Mouse (Mus musculus): ENCODE results near the gene Otud1. TPM values are rescaled to one million over a fixed set of nuclear protein-coding genes. Genes with fewer than 3 reads are reported as not detected.
A peak's percentile ranks its signal among the peaks of the same experiment; 100 is the strongest.

Gene Otud1
- polyA plus RNA-seq, 1 experiment from 2014 or later = 2.2 TPM

- no peaks in the 10 kb centered on the region for H3K36me3 ChIP-seq
- H3K4me2 ChIP-seq = peak overlapping the region; percentile 89
- H3K9ac ChIP-seq = peak overlapping the region; percentile 89
- H3K4me1 ChIP-seq = peaks cover 9% of the 10 kb centered on the region; the same call in 1 of the 2 replicates
- WGBS = under 1% methylated on average over 92 of the region's 108 CpGs
- H3K4me3 ChIP-seq (replicated peaks) = peak overlapping the region; percentile 78
- peak overlapping the region; percentile 88 for H3K27ac ChIP-seq
- 0 out of 2 replicates have a peak, but pooled peaks cover 7% of the 10 kb centered on the region for H3K27me3 ChIP-seq (replicated peaks)
- ATAC-seq (ENCODE audit: insufficient read depth, low FRiP score, low read depth) = peak; percentile 79
- H3K9me3 ChIP-seq = no peaks in the 10 kb centered on the region
These were observed 483 bp downstream of the Otud1 start for GRCm38 (mm10) chr2:19657881-19658589.

- no peak overlapping the region for H3K27ac ChIP-seq
- H3K9me3 ChIP-seq = no peaks in the 10 kb centered on the region
- H3K9ac ChIP-seq = peak overlapping the region; percentile 89
- 0 out of 2 replicates have a peak, but pooled peaks cover 7% of the 10 kb centered on the region for H3K27me3 ChIP-seq (replicated peaks)
- peak overlapping the region; percentile 78 for H3K4me3 ChIP-seq (replicated peaks)
- peak overlapping the region; percentile 89 for H3K4me2 ChIP-seq
- WGBS = 2% methylated on average over 49 of the region's 49 CpGs
- peaks cover 9% of the 10 kb centered on the region; the same call in 1 of the 2 replicates for H3K4me1 ChIP-seq
- no peaks in the 10 kb centered on the region for H3K36me3 ChIP-seq
- no peak for ATAC-seq (ENCODE audit: insufficient read depth, low FRiP score, low read depth)
These were observed 1.3 kb downstream of the Otud1 start for GRCm38 (mm10) chr2:19658661-19659384.

- Histone ChIP-seq H3K27ac (no peak overlapping the region), H3K27me3 (replicated peaks) (0 out of 2 replicates have a peak, but pooled peaks cover 7% of the 10 kb centered on the region), H3K9ac (no peak overlapping the region), H3K36me3 (no peaks in the 10 kb centered on the region), H3K4me1 (peaks cover 9% of the 10 kb centered on the region; the same call in 1 of the 2 replicates), H3K4me3 (replicated peaks) (no peak overlapping the region), H3K4me2 (no peak overlapping the region), H3K9me3 (no peaks in the 10 kb centered on the region)
- ATAC-seq (ENCODE audit: insufficient read depth, low FRiP score, low read depth) = no peak
These were observed 3.3 kb downstream of the Otud1 start for GRCm38 (mm10) chr2:19660875-19661274.

- peaks cover 9% of the 10 kb centered on the region; the same call in 1 of the 2 replicates for H3K4me1 ChIP-seq
- no peaks in the 10 kb centered on the region for H3K36me3 ChIP-seq
- 70% methylated on average over 4 of the region's 4 CpGs for WGBS
- no peak overlapping the region for H3K4me2 ChIP-seq
- no peaks in the 10 kb centered on the region for H3K9me3 ChIP-seq
- no peak overlapping the region for H3K9ac ChIP-seq
- H3K27me3 ChIP-seq (replicated peaks) = 0 out of 2 replicates have a peak, but pooled peaks cover 7% of the 10 kb centered on the region
- no peak overlapping the region for H3K4me3 ChIP-seq (replicated peaks)
- no peak for ATAC-seq (ENCODE audit: insufficient read depth, low FRiP score, low read depth)
- no peak overlapping the region for H3K27ac ChIP-seq
These were observed 5.7 kb downstream of the Otud1 start for GRCm38 (mm10) chr2:19663146-19663848.

- no peak for ATAC-seq (ENCODE audit: insufficient read depth, low FRiP score, low read depth)
- Histone ChIP-seq H3K4me1 (peaks cover 3% of the 10 kb centered on the region; the same call in 1 of the 2 replicates), H3K27ac (no peak overlapping the region), H3K4me2 (no peak overlapping the region), H3K9ac (no peak overlapping the region), H3K4me3 (replicated peaks) (no peak overlapping the region), H3K36me3 (no peaks in the 10 kb centered on the region), H3K27me3 (replicated peaks) (0 out of 2 replicates have a peak, but pooled peaks cover 3% of the 10 kb centered on the region), H3K9me3 (no peaks in the 10 kb centered on the region)
- WGBS = 63% methylated on average over 6 of the region's 6 CpGs
These were observed 6.6 kb downstream of the Otud1 start for GRCm38 (mm10) chr2:19664147-19664546.

- 44% methylated on average over 7 of the region's 7 CpGs for WGBS
- no peaks in the 10 kb centered on the region for H3K4me1 ChIP-seq
- ATAC-seq (ENCODE audit: insufficient read depth, low FRiP score, low read depth) = no peak
- no peaks in the 10 kb centered on the region for H3K36me3 ChIP-seq
- no peaks in the 10 kb centered on the region for H3K9me3 ChIP-seq
- H3K4me3 ChIP-seq (replicated peaks) = no peak overlapping the region
- no peak overlapping the region for H3K27ac ChIP-seq
- H3K4me2 ChIP-seq = no peak overlapping the region
- H3K9ac ChIP-seq = no peak overlapping the region
- no peaks in the 10 kb centered on the region for H3K27me3 ChIP-seq (replicated peaks)
These were observed 7.3 kb downstream of the Otud1 start for GRCm38 (mm10) chr2:19664555-19665475.

GRCm38 (mm10) chr2:19665841-19666240, 8.3 kb downstream of the Otud1 start:
- 51% methylated on average over 3 of the region's 3 CpGs for WGBS
- Histone ChIP-seq H3K36me3 (no peaks in the 10 kb centered on the region), H3K27me3 (replicated peaks) (no peaks in the 10 kb centered on the region), H3K9me3 (no peaks in the 10 kb centered on the region), H3K4me2 (no peak overlapping the region), H3K4me1 (no peaks in the 10 kb centered on the region), H3K9ac (no peak overlapping the region), H3K4me3 (replicated peaks) (no peak overlapping the region), H3K27ac (no peak overlapping the region)
- ATAC-seq (ENCODE audit: insufficient read depth, low FRiP score, low read depth) = no peak; the same call in 1 of the 2 replicates

- Histone ChIP-seq H3K9me3 (no peaks in the 10 kb centered on the region), H3K36me3 (no peaks in the 10 kb centered on the region), H3K4me1 (no peaks in the 10 kb centered on the region), H3K4me2 (no peak overlapping the region), H3K27me3 (replicated peaks) (no peaks in the 10 kb centered on the region), H3K9ac (no peak overlapping the region), H3K4me3 (replicated peaks) (no peak overlapping the region), H3K27ac (no peak overlapping the region)
- WGBS = 69% methylated on average over 13 of the region's 13 CpGs
- ATAC-seq (ENCODE audit: insufficient read depth, low FRiP score, low read depth) = no peak
These were observed 13.5 kb downstream of the Otud1 start for GRCm38 (mm10) chr2:19670851-19671688.

GRCm38 (mm10) chr2:19682997-19683396, 25.4 kb downstream of the Otud1 start:
- Histone ChIP-seq H3K9ac (no peak overlapping the region), H3K27ac (no peak overlapping the region), H3K27me3 (replicated peaks) (no peaks in the 10 kb centered on the region), H3K4me3 (replicated peaks) (no peak overlapping the region), H3K4me1 (no peaks in the 10 kb centered on the region), H3K4me2 (no peak overlapping the region), H3K36me3 (no peaks in the 10 kb centered on the region), H3K9me3 (no peaks in the 10 kb centered on the region)
- 43% methylated on average over 3 of the region's 3 CpGs for WGBS
- no peak for ATAC-seq (ENCODE audit: insufficient read depth, low FRiP score, low read depth)

GRCm38 (mm10) chr2:19685489-19686147, 28.1 kb downstream of the Otud1 start:
- Histone ChIP-seq H3K9me3 (no peaks in the 10 kb centered on the region), H3K36me3 (no peaks in the 10 kb centered on the region), H3K4me1 (no peaks in the 10 kb centered on the region), H3K27ac (no peak overlapping the region), H3K4me3 (replicated peaks) (no peak overlapping the region), H3K27me3 (replicated peaks) (no peaks in the 10 kb centered on the region), H3K4me2 (no peak overlapping the region), H3K9ac (no peak overlapping the region)
- 38% methylated on average over 14 of the region's 14 CpGs for WGBS
- ATAC-seq (ENCODE audit: insufficient read depth, low FRiP score, low read depth) = no peak

All from stomach, embryonic 15.5 days (tissue).